ENCODE assay signal across 9 mouse cellular contexts in the genomic region with DNA sequence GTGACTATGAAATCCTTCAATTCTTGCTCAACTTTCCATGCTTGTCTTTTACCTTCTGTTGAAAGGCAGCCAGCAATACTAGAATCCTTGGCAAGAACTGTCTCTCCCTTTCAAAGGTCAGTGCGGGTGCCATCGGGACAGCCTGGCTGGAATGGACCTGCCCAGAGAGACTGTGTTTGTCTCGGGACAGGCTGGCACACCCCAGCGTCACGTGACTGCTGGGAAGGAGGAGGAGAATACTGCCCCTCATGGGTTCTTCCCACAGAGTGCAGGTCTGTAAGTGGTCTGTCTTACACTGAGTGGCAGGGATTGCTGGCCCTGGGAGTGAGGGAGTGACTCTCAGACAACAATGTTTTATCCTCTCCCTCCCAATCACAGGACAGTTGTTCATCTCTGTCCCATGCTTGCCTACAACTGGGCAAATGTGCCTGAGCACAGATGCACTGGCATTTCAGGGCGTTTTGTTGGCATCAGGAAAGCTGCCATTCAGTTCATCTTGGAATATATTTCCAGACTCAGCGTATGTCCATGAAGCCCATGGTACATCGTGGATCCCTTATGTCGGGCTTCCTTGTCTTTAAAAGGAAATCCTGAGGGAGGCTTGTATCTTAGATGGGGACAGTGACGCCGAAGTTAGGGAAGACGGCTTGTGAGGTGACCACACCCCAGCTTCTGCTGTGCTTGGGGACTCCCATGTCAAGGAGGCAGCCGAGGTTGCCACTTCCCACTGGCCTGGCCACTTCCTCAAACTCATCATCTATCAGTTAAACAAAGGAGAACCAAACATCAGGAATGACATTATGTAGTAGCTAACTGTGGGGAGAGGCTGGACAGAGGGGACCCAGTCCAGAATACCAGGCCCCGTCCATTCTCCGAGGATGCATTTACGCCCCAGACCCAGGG.
DNase-seq lines count a peak whose midpoint lies in the region; ATAC-seq and TF ChIP-seq lines count a peak whose summit lies in the region.
"Had no signal": no experiment of that assay in that cellular context is flagged by ENCODE, and none has a peak within 500 bp of the region (broad histone marks: within the 10 kb centered on the region; RNA-seq: fewer than 3 reads in every experiment).

No protein-coding gene starts in this region.

- TF ChIP-seq CTCF in lung, adult 2 months (IDR thresholded peaks at IDR 0.05; ENCODE audit: insufficient read depth, low read length), result no peak

- H3K4me2 ChIP-seq in heart, embryonic 14.5 days (ENCODE audit: low read length), result no peak overlapping the region

- H3K9ac ChIP-seq in heart, embryonic 14.5 days (ENCODE audit: low read length), result no peak overlapping the region

- intact Hi-C loops in left cerebral cortex, postnatal 4 days (cut with DNase I), result no loop called here
- intact Hi-C loops in left cerebral cortex, postnatal 14 days (cut with DNase I), result loop anchor here (5.0 kb wide), 1 partner anchor 70 kb away; a partner anchor contains a TSS

- DNase-seq in left cerebral cortex, postnatal 4 days, result peak; percentile 55
- no peak for DNase-seq in left cerebral cortex, postnatal 14 days (ENCODE audit: low spot score in 2 of 2)
- peak; percentile 78 for DNase-seq in cerebellum, adult 9-10 months
- DNase-seq in lung, adult 2 months, result peak; percentile 40
- DNase-seq in thymus, postnatal 36 days, result no peak
- no peak for DNase-seq in left cerebral cortex, adult 8-10 months (ENCODE audit: low spot score in 2 of 2)

- H3K4me1 ChIP-seq in heart, embryonic 14.5 days (ENCODE audit: control insufficient read depth in 2 of 2, insufficient read depth in 2 of 2, low read length in 2 of 2), result peaks cover 14 to 22% of the 10 kb centered on the region in 2 experiments
- H3K4me1 ChIP-seq in lung, adult 2 months (ENCODE audit: control insufficient read depth, insufficient read depth, low read length), result peaks cover 13% of the 10 kb centered on the region

- H3K36me3 ChIP-seq in heart, embryonic 14.5 days (ENCODE audit: control insufficient read depth, insufficient read depth, low read length), result no peaks in the 10 kb centered on the region

- WGBS in heart, embryonic 14.5 days, result 76% methylated on average over 16 of the region's 16 CpGs
- WGBS in lung, adult 2 months, result 52% methylated on average over 16 of the region's 16 CpGs

- no peaks in the 10 kb centered on the region for H3K9me3 ChIP-seq in heart, embryonic 14.5 days (ENCODE audit: control insufficient read depth, low read length)

- H3K4me3 ChIP-seq in heart, embryonic 14.5 days (ENCODE audit: control insufficient read depth in 1 of 2, insufficient read depth in 1 of 2, low read depth in 1 of 2, low read length in 2 of 2), result no peak overlapping the region
- no peak overlapping the region for H3K4me3 ChIP-seq in lung, adult 2 months (replicated peaks; ENCODE audit: extremely low read depth, low read depth, low read length)
- H3K4me3 ChIP-seq: myocyte had no signal

- H3K27me3 ChIP-seq in heart, embryonic 14.5 days (ENCODE audit: control insufficient read depth, insufficient read depth, low read length), result no peaks in the 10 kb centered on the region

- TF ChIP-seq POLR2A in lung, adult 2 months (IDR thresholded peaks at IDR 0.05; ENCODE audit: borderline replicate concordance, extremely low read depth, low read depth, low read length), result peak; percentile 33; the same call in 1 of the 2 replicates

- 0 out of 2 replicates have a peak, but pooled peaks have one; percentile 31 for ATAC-seq in heart, embryonic 14.5 days (ENCODE audit: insufficient number of reproducible peaks, insufficient read depth, low FRiP score, low read depth)
- ATAC-seq in erythroblast, adult 5-6 weeks (replicated peaks; ENCODE audit: low FRiP score, poor library complexity, severe bottlenecking), result no peak

- H3K27ac ChIP-seq in heart, embryonic 14.5 days (replicated peaks in 1 of 2; ENCODE audit: control insufficient read depth in 1 of 2, insufficient read depth in 1 of 2, low read depth in 2 of 2, low read length in 2 of 2), result no peak overlapping the region

Comparison
In these comparisons a context has a peak if more than half of its experiments do, and no peak if none do; other contexts are left out.
1. DNase-seq: peak in left cerebral cortex, postnatal 4 days (single experiment), cerebellum, adult 9-10 months (single experiment) and lung, adult 2 months (single experiment); none in left cerebral cortex, postnatal 14 days (0 of 2), thymus, postnatal 36 days (0 of 2) and left cerebral cortex, adult 8-10 months (0 of 2).